Mouse (Mus musculus) brain, embryonic 18.5 days (tissue): Measurements from ENCODE around the gene Ptpru.
"Not testable (repeated sequence)": the region's sequence is repeated elsewhere in the genome, so short reads cannot be mapped to it uniquely, and the experiment has no call there.

Source experiments
- DNase-seq: peaks from one replicate; pipeline ENCODE4 v3.0.0-alpha.2; 2012; ENCODE audit warnings: low read depth, low spot score

Ptpru gene

GRCm38 (mm10) chr4:131836351-131836881 is 1.7 kb downstream of the Ptpru start:
- DNase-seq, result no peak

DNA sequence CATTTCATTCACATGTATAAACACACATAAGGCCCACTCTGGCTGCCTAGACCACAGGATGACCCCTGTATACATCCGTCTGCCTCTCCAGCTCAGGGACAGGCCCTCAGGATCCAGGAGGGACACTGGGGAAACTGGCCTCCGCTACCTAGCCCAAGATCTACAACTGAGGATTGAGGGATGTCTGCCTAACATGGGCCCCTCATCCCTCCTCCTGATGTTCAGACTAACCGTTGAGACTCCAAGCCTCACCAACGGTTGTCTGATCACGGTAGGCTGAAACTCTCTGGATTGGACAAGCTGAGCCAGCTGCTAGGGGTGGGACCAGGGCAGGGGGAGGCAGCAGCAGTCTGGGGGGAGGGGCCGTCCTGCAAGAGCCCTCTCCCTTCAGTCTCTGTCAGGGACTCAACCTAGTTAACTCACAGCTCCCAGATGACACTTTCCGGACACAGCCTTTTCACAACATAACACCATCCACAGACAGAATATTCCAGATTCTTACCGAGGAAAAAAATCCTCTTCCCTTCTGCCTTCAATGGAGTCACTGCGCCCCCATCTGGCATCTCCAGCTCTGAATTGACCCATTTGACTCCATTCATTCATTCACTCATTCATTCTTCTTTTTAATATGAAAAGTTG is 4.0 kb downstream of the Ptpru start:
- DNase-seq, result no peak

- DNase-seq, result no peak
These were observed 5.2 kb downstream of the Ptpru start for GRCm38 (mm10) chr4:131832759-131833407.

DNA sequence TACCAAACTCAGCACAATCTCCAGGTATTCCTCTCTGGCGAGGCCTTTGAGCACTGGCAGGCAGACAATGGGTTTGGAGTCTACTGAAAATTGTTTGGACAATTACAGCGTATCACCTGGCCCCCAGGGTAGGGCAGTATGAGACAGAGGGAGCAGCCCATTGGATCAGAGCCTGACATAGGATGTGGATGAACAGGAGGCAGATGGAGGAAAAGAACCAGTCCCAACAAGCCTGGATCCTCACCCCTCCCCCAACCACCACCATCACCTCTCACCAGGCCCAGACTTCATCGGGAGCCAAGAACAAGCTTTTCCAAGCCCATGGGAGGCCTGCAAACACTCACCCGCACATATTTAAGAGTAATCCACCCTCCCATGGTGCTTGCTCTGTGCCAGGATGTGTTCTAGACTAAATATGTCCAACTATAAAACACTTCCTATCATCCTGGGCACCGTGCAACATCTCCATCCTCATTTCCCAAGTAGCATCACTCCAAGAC is 6.5 kb downstream of the Ptpru start:
- DNase-seq, result no peak

- DNase-seq, result no peak
These were observed 9.0 kb downstream of the Ptpru start for GRCm38 (mm10) chr4:131829123-131829522.

- DNase-seq, result no peak
These were observed 11.2 kb downstream of the Ptpru start for GRCm38 (mm10) chr4:131826905-131827304.

GRCm38 (mm10) chr4:131825830-131826229 is 12.3 kb downstream of the Ptpru start:
- DNase-seq, result no peak

- no peak for DNase-seq
These were observed 13.1 kb downstream of the Ptpru start for GRCm38 (mm10) chr4:131824939-131825338.

- DNase-seq, result no peak
These were observed 15.5 kb downstream of the Ptpru start for GRCm38 (mm10) chr4:131822583-131822982.

DNA sequence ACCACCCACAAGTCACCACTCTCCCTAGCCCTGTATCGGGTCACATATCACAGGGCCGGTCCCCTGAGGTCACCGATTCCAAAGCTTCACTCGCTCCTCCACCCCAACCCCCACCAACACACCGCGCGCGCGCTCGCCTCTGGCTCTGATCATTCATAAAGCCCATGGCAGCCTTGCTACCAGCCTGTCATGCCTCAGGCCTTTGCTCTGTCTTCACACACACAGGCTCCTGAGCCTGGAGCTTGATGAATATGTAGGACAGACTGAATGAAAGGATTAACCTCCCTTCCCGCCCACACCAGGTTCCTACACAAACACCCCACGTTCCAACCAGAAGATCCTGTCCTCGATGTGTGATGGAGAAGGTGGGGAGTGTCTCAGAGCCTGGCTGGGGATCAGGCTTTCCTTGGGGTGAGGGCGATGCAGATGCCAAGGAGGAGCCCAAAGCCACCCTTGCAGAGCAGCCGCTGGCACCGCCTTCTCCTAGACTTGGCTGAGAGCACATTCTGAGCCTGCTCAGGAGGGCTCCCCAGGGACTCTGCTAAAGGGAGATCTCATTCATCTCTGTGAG is 16.8 kb downstream of the Ptpru start:
- DNase-seq, result no peak

DNA sequence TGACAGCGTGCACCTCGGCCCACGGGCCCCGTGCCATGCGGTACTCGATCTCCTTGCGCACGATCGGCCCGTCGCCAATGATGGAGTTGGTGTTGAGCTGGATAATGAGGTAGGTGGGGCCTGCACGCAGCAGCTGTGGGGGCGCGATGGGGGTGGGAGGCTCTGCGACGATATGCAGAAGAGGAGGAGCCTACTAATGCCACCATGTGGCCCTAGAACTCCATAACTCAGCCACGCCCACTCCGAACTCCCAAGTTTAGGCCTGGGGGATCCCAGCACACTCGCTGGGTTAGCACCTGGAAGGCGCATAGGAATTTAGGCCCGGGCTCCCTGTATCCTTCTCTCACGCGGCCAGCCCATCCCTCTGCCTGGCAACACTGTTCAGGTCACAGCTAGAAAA is 19.2 kb downstream of the Ptpru start:
- DNase-seq, result no peak

GRCm38 (mm10) chr4:131815774-131816173 is 22.3 kb downstream of the Ptpru start:
- no peak for DNase-seq

DNA sequence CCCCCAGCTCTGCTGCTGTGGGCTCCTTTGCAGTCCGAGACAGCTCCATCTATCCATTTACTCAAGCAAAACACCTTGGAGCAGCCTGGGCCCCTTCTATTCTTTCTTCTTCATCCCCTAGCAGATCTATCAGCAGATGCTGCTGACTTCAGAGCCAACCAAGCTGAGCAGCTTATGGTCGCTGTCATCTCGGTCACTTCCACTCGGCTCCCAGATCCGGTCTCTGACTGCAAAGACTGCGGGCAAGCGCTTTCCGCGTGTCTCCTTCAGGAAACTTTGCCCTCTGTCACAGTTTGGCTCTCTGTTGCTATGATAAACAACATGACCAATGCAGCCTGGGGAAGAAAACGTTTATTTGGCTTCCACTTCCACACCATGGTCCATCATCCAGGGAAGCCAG is 23.2 kb downstream of the Ptpru start:
- DNase-seq, result no peak

- no peak for DNase-seq
These were observed 24.3 kb downstream of the Ptpru start for GRCm38 (mm10) chr4:131813798-131814197.

GRCm38 (mm10) chr4:131812458-131812857 is 25.6 kb downstream of the Ptpru start:
- no peak for DNase-seq

GRCm38 (mm10) chr4:131805255-131805654 is 32.8 kb downstream of the Ptpru start:
- DNase-seq, result no peak

- DNase-seq, result not testable (repeated sequence)
These were observed 33.4 kb downstream of the Ptpru start for GRCm38 (mm10) chr4:131804732-131805131.

- DNase-seq, result no peak
These were observed 34.2 kb downstream of the Ptpru start for GRCm38 (mm10) chr4:131803846-131804245.

- DNase-seq, result no peak
These were observed 39.1 kb downstream of the Ptpru start for GRCm38 (mm10) chr4:131798968-131799367.

- no peak for DNase-seq
These were observed 40.2 kb downstream of the Ptpru start for GRCm38 (mm10) chr4:131797920-131798319.

DNA sequence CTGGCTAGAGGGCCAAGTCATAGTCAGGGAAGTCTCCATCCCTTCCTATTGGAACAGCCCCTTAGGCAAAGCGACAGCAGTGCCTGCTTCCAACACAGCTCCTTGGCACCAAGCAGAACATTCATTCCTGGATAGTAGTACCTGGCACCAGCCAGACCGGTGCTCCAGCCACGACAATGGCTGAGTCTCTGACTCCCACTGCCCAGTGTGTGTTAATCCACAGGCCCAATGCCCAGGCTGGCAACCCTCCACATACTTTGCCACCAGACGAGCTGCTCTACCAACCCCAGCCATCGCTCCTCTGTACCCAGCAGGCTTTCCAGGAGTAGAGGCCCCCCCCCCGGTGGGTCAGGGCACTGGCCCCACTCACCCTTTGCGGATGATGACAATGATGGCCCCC is 40.6 kb downstream of the Ptpru start:
- DNase-seq, result no peak

- DNase-seq, result no peak
These were observed 41.6 kb downstream of the Ptpru start for GRCm38 (mm10) chr4:131796312-131797080.
